Mouse (Mus musculus) lung, postnatal 14 days (tissue): ENCODE measurements around the gene Gpsm1.

Source experiments
- DNase-seq: peaks from one replicate; pipeline ENCODE4 v3.0.0; 2021

Gpsm1 gene

DNA sequence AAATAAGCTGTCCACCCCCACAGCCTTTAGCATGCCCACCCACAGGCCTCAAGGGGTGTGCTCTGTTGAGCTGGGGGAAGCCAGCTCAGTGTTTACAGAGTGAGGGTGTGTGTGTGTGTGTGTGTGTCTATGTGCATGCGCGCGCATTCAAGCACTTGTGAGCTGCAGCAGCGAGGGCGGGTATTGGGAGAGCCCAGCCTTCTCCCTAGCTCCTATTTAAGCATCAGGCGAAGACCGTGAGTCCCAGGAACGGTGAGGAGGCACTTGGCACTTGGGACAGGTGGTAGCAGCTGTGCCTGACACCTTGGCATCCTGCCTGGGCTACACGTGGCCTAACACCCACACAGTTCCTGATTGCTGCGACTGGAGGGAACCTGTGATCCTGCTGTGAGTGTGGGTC lies 26.7 kb downstream of the Gpsm1 start:
- DNase-seq, result peak; percentile 72

DNA sequence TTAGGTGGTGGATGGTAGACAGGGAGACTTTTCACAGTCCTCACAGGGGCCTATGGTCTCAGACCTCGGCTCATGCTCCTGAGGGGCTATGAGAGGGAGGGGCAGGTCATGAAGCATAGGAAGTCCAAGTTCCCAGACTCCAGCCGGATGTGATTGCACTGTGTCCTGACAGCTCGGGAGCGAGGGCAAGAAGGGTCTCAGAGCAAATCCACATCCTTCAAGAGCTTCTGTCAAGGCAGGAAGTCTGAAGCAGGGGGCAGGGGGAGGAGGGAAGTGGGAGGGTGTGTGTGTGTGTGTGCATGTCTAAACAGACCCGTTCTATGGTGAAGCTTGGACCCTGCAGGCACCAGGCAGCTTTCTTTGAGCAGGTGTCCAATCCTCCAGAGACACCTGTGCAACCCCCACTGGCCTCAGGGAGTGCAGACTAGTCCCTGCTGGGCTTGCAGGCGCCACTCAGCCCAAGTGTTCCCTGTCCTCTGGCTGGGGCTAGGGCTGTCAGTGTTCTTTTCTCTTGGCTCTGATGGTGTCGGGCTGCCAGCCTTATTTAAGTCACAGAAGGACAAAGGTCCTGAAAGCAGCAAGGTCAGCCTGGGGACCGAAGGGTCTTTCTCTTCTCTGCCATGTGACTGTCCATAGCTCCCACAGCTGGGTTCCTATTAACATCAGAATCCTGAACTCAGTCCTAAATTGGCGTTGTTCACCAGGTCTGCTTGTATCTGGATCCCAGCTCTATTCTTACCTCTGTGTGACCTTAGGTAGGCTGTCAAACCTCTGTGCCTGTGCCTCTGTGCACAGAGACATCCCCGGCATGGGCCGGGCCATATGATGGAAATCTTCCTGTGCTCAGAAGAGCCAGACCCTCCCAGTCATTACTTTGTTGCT lies 27.5 kb downstream of the Gpsm1 start:
- DNase-seq, result peak; percentile 39

DNA sequence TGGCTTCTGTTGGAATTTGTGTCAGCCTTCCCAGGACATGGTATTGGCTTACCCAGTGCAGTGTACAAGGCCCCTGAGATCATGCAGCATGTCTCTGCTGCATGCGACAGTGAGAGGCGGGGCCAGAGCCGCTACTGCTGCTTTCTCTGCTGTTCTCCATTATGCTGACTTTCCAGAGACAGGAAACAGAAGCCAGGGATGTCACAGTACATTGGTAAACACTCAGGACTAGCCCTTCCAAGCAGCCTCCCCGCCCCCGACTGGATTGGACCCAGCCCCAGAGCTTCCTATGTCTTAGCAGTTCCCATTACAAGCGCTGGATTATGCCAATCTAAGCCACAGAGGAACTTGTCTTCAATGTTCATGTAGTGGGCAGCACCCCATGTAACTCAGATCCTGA lies 32.9 kb downstream of the Gpsm1 start:
- peak; percentile 63 for DNase-seq

DNA sequence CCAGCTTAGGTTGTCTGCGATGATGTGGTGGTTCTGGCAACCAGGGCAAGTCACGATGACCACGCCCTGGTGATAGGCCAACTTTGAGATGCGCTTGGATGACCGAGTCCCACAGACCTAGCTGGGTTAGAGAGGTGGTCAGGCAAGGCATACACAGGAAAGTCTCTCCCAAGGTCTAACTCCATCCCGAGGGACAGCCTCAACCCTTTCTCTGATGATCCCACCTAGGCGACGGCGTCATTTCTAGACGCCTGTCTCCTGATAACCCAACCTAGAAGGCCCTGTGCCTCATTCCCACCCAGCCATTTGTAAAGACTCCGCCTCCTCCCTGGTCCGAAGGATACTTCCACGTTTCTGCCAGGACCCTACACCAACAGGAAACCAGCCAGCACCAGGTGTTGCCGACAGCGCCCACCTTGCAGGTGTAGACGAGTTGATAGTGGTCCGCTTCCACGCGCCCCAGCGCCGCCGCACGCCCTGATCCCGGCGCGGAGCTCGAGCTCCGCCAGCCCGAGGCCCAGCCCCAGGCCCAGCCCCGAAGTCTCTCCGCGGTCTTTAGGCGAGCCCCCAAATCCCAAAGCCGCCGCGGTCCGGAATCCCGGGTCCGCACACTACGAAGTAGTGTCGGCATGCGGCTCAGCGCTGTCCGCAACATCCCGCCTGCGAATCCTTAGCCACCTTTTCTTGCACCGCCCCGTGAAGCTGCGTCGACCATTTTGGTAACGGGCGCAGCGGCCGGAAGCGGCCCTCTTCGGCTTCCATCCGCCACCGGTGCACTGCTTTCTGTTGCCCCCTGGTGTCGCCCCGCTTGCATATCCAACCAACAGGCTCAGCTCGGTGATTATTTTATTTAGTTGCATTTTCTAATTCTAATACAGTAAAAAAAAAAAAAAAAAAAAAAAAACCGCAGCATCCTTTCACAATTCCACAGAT lies 36.3 kb downstream of the Gpsm1 start, which contains the start of gene Dnlz:
Gene Dnlz, minus strand, starts transcription at position 753 of the 933 bp plus-strand sequence.
- DNase-seq, result peak; percentile 95

DNA sequence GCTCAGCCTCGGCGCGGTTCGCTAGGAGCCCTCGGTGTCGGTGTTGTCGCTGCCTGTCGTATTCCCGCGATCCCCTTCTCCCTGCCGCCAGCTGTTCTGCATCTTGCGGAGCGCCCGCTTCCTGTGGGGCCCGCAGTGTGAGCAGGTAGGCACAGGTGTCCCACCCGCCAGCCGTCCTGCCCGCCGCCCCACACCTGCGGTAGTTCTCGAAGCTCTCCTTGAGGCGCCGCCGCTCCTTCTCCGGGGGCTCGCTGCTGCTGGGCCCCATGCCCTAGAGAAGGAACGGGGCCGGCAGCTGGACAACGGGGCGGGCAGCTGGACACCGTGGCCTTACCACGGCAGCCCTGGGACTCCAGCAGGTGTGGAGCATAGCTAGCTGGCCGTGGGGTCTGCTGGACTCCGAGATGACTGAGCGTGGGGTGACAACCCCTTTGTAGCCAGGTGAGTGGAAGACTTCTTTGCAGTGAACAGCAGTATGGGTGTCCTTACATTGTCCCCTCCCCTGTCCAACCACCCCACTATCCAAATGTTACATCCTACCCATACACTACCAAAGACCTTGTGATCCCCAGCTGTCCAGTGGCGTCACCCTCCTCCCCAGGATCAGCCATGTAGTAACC lies 37.1 kb downstream of the Gpsm1 start:
- no peak for DNase-seq

DNA sequence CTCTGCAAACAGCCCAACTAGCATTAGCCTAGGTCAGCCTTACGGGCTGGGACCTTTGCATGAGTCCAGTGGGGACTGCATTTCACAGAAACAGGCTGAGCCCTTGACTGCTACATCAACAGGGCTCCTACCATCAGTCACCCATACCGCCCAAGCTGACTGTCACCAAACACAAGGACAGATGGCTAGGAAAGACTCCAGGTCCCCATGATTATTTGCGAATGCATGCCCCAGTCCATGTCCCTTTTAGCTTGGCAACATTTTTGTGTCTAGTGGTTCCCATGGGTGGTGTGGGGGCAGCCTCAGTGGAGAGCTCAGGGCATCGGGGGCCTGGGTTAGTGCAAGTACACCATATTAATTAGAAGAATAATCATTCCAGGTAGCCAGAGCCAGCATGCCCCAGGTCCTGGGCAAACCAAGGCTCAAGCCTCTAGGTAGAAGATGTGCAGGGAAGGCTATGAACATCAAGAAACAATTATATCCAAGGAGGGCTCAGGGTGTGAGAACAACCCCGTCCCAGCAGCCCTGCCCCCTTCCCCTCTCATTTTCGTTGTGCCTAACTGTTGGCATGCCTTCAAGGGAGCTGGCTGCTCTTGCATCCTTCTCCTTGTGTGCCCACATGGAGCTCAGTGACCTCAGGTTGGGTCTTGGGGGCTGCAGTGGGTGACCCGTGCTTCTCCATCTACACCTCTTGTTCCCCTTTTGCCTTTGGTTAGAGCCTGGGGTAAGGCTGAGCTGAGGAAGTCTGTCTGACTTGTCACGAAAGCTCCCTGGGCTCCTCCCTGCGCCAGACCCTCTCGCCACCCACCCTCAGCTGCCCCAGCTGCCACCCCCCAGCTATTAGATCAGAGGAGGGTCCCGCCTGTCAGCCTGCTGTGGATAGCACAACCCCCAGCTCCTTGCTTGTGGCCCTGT lies 38.0 kb downstream of the Gpsm1 start:
- DNase-seq, result no peak

DNA sequence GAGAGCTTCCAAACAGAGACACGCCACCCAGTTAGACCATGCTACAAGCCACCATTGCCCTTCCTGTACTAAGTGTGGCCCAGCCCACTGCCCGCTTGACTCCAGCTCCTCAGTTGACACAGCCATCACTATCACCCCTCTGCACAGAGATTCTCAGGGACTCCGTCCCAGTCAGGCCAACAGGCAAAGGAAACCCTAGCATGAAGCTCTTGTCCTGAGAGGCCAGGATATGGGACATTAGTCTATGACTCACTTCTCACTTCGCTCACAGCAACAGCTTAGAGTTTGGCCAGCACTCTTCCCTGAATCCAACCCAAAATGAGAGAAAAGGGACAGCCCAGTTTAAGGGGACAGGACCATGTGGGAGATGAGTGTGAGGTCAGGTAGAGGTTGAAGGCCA lies 39.1 kb downstream of the Gpsm1 start:
- DNase-seq, result no peak

DNA sequence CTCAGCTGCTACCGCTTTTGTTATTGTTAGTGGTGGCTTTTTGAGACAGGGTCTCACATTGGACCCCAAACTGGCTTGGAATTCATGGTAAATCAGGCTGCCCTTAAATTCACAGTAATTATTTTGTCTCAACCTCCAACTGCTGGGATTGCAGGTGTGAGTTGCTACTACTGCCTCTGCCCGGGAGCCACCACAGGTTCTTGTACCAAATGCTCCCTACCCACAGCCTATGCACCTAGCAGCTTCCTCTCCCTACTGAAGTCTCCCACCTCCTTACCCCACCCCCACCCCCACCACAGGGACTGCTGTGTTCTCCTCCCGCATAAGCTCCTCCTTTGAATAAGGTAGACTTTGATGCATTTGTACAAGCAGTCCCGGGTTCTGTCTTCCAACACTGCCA lies 40.9 kb downstream of the Gpsm1 start:
- DNase-seq, result no peak

DNA sequence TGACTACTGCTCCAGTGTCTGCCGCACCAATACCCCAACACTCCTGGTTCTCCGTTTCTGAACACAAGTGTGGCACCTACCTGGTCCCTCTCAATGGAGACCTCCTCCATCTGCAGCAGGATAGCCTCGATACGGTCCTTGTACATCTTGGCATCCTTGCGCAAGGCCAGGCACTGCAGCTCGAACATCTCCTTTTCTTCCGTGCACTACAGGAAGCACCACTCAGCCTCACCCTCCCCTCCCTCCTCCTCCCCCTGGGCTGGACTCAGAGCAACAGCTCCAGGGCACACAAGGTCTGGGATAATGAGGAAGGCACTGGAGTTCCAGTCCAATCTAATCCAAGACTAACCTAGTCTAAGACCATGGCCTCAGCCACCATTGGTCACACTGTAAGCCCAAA lies 41.4 kb downstream of the Gpsm1 start:
- no peak for DNase-seq

DNA sequence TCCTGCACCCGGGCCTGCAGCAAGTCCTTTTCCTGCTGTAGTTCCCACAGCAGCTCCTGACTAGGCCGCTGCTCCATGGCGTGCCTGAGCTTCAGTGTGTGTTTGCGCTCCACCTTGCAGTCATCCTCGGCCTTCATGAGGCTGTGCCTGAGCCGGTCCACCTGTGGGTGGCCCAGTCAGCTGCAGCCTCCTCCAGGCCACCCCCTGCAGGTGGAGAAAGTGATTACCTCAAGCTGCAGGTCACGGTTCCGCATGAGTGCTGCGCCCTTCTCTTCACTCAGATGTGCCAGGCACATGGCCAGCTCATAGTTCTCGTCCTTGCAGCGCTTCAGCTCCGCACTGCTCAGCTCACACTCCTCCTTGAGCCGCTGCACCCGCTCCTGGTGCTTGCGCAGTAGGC lies 42.2 kb downstream of the Gpsm1 start:
- DNase-seq, result no peak

DNA sequence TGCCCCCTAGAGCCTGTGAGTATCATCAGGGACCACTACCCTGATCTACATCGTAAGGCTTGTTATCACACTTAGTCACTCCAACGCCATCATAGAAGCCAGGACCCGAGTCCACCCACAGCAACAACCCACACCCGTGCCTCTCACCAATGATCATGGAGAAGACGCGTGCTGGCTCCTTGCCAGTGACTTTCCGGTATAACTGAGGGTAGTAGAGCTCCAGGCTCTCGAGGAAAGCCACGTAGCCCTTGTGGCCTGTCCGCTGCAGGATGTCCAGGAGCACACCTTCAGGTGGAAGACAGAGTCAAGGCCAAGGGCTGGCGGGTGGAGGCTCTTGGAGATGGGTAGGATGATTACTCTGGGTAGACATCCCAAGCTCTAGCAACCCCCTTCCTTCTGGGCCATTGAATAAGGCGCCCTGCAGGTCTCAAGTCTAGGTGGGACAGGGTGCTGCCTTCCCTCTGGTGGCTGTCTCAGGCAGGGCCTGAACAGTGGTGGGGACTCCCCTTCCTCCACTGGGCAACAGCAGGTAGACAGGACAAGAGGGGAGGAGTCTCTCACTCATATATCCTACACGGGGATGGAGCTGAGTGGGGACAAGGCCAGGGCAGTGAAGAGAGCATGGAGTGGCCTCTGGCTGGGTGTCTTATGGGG lies 43.5 kb downstream of the Gpsm1 start:
- DNase-seq, result no peak

DNA sequence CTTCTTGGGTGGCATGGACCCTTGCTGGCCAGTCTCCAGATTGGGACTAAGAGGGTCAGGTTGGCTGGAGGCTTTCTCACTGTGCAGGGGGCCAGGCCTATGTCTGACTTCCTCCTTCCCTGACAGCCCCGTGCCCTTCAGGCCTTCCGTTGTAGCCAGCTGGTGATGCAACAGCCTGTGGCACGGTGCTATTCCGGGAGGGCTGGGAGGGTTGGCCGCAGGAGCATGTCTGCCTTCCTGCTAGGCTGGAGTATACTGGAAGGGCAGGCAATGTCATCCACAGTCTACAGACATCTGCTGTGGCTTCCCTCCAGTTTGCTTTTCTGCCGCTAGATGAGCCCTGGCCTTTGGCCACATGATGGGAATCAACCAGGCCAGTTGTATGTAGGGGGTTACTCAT lies 44.7 kb downstream of the Gpsm1 start:
- no peak for DNase-seq

DNA sequence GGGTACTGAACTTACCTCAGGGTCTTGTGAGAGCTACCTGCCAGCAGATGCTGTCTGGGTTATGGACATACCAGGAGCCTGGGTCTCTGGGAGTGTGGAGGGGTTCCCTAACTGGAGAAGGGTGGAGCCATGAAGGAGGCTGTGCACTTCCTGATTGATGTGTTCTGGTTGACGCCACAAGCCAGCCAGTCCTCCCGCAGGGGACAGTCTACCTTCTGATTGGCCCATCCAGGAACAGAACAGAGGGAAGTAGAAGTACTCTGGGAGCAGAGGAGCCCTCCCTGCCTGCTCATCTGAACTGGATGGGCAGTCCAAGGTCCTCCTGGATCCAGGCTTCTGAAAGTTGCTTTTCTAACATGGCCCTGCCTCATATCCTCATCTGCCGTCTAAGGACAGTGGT lies 45.5 kb downstream of the Gpsm1 start, which contains the start of gene Card9:
Gene Card9, minus strand, starts transcription at position 147 of the 400 bp plus-strand sequence.
- no peak for DNase-seq

DNA sequence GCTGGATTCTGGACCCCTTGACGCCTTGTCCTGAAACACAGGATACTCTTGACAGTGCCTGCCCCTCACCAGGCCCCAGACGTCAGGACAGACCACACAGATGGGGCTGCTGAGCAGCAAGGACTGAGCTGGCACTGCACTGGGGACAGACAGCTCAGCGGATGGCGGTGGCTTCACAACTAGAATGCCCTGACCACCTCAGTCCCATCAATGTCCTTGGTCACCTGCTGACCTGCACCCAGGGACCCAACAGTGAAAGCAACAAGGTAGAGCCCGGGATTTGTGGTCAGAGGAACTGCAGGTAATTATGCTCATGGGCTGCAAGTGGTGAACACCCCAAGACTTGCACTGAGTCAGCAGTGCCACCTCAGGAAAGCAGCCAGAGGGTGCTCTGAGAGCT lies 47.7 kb downstream of the Gpsm1 start:
- DNase-seq, result no peak

DNA sequence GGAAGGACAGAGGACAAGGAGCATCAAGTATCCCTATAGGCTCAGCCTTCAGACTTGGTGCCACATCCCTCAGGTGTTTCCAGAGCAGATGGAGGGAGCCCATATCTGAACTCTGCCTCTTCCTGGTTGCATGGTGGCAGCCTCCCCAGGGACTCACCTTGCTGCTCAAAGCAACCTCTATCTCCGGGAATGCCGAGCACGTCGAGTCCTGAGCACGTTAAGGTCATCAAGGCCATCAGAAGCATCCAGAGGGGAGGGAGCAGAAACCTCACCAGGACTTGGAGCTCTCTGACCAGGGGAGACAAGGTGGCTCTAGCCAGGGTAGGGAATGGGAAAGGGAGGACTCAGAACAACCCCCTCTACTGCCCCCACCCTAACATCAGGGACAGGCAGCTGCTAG lies 48.2 kb downstream of the Gpsm1 start:
- no peak for DNase-seq

DNA sequence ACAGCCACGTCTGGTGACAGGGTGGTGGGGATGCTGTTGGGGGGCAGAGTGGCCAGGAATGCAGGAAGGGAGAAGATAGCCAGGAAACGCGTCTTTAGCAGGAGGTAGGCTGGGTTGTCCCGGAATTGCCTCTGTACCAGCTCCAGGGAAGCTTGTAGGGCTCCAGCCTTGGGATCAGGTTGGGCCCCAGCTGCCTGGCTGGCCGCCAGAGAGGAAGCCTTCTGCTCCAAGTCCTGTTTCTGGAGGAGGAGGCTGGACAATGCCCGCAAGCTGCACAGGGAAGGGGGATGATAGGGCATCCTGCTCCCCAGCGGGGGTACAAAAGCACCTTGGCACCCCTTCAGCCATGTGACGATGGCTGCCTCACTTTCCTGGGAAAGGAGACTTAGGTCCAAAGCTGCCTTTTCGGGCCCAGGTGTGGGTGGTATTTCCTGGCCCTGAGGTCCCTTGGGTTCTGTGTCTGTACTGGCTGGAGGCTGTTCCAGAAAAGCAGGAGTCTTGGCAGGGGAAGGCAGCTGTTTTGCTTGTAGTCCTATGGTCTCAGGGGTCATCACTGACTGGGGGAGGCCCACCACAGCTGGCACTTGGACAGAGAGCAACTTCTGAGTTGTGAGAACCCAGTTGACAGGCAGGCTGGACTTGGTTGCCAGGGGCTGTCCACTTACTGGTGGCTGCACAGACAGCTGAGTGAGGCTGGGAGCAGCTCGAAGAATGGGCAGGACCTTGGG lies 49.6 kb downstream of the Gpsm1 start:
- peak; percentile 83 for DNase-seq

DNA sequence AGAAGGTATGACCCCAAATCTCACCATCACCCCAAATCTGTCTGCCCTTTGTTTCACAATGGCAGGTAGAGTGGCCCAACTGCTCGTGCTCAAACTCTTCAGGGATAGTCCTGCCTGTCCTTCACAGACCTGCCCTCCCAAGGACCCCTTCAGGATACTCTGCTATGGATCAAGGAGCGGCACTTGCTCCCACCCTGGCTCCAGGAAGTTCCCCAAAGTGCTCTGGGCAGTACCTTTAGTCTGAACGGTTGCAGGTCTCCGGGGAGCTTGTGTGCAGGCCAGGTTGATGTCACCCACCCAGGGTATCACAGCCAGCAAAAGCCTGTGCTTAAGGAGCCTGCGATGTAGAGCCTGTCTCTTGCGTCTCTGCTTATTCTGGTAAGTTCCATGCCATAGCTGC lies 52.6 kb downstream of the Gpsm1 start:
- DNase-seq, result no peak

DNA sequence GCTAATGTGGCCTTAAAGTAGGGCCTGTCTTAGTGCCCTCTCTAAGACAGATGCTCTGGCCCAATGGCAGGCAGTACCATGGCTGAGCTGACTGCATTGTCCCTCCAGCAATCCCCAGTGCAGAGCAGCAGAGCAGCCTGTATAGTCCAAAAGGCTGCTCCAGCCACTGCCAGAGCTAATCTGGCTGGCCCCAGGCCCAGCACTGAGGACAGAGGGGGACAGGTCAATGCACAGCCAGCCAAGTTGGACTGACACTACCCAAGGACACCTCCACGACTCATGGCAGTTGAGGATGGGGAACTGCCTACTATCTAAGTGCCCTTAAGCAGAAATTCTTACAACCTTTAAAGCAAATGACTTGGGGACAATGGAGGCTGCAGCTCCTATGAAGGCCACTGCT lies 53.3 kb downstream of the Gpsm1 start:
- DNase-seq, result no peak

DNA sequence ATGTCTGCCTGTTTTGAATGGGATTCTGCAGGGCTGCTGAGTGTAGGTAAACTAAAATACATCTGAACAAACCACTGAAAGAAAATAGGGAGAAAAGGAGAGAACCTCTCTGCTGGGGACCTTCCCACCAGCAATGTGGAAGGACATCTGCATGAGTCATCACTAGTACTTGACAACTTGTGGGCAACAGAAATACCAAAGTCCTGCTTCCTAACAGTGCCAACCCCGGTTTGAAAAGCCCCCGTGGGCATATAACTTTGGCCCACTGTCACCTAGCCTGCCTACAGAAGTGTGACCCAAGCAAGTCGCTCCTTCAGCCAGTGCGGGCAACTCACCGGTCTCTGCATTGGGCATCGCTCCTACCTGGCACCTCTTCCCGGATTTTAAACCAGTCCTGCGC lies 57.1 kb downstream of the Gpsm1 start:
- no peak for DNase-seq

DNA sequence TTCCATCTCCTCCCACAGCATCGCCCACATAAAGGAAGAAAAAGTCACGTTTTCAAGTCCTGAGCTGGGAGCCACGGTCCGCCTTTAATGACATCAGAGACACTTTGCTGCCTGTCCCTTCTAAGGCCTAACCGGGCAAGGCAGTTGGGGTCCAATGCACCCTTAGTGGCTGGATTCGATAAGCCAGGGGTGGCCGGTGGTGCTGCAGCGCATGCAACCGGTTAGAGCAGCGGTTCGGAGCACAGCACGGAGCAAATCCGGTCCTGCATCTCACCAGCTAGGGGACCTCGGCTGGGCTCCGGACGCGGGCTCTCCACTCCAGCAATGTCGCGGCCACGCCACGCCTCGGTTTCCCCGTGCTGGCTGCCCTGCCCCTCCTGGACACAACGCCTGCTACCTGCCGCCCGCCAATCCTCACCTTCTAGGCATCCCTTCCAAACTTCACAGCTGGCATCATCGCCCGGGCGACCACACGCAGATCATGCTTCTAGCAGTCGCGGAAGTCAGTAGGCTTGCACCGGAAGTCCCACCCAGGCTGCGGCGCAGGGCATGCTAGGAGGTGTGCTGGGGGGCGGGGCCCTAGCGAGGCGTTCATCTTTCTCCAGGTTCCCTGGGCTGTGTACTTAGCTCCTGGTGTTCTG lies 64.9 kb downstream of the Gpsm1 start, which contains the start of gene Snapc4:
Gene Snapc4, minus strand, starts transcription at position 523 of the 641 bp plus-strand sequence.
- DNase-seq, result peak; percentile 82
